Mouse (Mus musculus) stomach, postnatal 0 days (tissue): ENCODE measurements at regions not wholly inside any gene's neighbourhood (a gene's known extent, or its start where the extent isn't known, plus 50 kb on each side); places are given as distances from the start of the nearest gene placed in this dataset.

ENCODE experiments used
- ATAC-seq: fragments of 200-750 bp; cut with Nextera tagmentation; 2 replicates; pipeline ENCODE4 v1.8.0; 2017; ENCODE audit not compliant: low FRiP score, low TSS enrichment
- DNase-seq: peaks from one replicate; pipeline ENCODE4 v3.0.0-alpha.2; 2016; ENCODE audit warnings: low spot score
- H3K27ac ChIP-seq: fragments of 300-500 bp; sonication (generic); replicated peaks from 2 replicates; pipeline ENCODE4 v1.5.1; 2014; ENCODE audit warnings: mild to moderate bottlenecking, control low read depth
- H3K27me3 ChIP-seq: fragments of 300-500 bp; sonication (generic); 2 replicates; pipeline ENCODE4 v1.6.1; 2014; ENCODE audit warnings: low read length; ENCODE audit not compliant: control insufficient read depth, insufficient read depth
- H3K36me3 ChIP-seq: fragments of 300-500 bp; sonication (generic); 2 replicates; pipeline ENCODE4 v1.6.1; 2014; ENCODE audit warnings: low read length, mixed read lengths; ENCODE audit not compliant: control insufficient read depth, insufficient read depth
- H3K4me1 ChIP-seq: fragments of 300-500 bp; sonication (generic); replicated peaks from 2 replicates; pipeline ENCODE4 v1.6.1; 2014; ENCODE audit warnings: antibody characterized with exemption; ENCODE audit not compliant: control insufficient read depth, insufficient read depth
- H3K4me2 ChIP-seq: fragments of 300-500 bp; sonication (generic); replicated peaks from 2 replicates; pipeline ENCODE4 v1.6.1; 2014; ENCODE audit warnings: low read depth, mild to moderate bottlenecking, control low read depth, moderate library complexity
- H3K4me3 ChIP-seq: fragments of 300-500 bp; sonication (generic); 2 replicates; pipeline ENCODE4 v1.5.1; 2014; ENCODE audit warnings: low read depth, low read length, control low read depth
- H3K9ac ChIP-seq: fragments of 300-500 bp; sonication (generic); 2 replicates; pipeline ENCODE4 v1.6.1; 2014; ENCODE audit warnings: mild to moderate bottlenecking, low read length, control low read depth, mixed read lengths
- H3K9me3 ChIP-seq: fragments of 300-500 bp; sonication (generic); 2 replicates; pipeline ENCODE4 v1.6.1; 2016; ENCODE audit warnings: low read length; ENCODE audit not compliant: control insufficient read depth
- CTCF ChIP-seq: IDR thresholded peaks from 2 replicates; pipeline ENCODE4 v1.5.1; 2016; ENCODE audit warnings: antibody characterized with exemption, low read depth, mild to moderate bottlenecking, moderate library complexity
- EP300 ChIP-seq: optimal IDR thresholded peaks from 2 replicates; pipeline ENCODE3; 2016; ENCODE audit warnings: antibody characterized with exemption
- WGBS: fragments of 180-500 bp; shearing (Covaris S2); extraction: QIAGEN DNeasy Blood & Tissue Kit; methylation state at CpG from one replicate; pipeline ENCODE4 v1.1.7; 2014; 5-methylcytosine and 5-hydroxymethylcytosine counted together

DNA sequence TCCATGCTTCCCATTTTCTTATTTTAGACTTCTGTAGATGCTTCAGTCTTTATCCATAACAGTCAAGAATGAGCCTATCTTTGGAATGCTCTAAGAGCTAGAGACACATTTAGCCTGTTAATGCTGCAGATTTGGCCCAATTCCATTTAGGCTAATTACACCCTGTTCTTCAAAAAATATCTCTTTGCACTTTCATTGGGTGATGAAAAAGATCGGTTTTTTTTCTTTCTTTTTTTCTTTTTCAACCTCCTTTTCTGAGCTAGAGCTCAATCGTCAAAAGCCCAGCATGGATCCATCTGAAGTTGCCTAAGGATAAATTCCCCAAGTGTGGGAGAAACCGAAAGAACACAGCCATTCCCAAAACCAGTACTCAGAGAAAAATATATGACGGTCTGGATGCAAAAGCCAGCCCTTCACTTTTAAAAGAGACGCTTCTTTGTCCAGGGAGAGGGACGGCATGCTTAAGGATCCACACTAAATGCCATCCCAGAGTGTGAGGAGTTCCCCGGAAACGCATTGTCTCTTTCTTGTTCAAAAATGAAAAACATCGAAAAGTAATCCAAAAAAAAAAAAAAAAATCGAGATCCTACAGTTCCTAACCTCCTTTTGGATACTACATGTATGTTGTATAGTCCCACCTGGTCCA, 314.3 kb upstream of the Cxadr start:
- H3K9ac ChIP-seq: no peak overlapping the region
- ATAC-seq (no peak), DNase-seq (no peak)
- H3K9me3 ChIP-seq: no peaks in the 10 kb centered on the region
- no peaks in the 10 kb centered on the region for H3K4me1 ChIP-seq
- H3K4me2 ChIP-seq: no peak overlapping the region
- H3K27me3 ChIP-seq: no peaks in the 10 kb centered on the region
- 72% methylated on average over 10 of the region's 10 CpGs for WGBS
- H3K27ac ChIP-seq: no peak overlapping the region
- H3K36me3 ChIP-seq: no peaks in the 10 kb centered on the region
- H3K4me3 ChIP-seq: no peak overlapping the region
- TF ChIP-seq EP300: no peak
- no peak for TF ChIP-seq CTCF

DNA sequence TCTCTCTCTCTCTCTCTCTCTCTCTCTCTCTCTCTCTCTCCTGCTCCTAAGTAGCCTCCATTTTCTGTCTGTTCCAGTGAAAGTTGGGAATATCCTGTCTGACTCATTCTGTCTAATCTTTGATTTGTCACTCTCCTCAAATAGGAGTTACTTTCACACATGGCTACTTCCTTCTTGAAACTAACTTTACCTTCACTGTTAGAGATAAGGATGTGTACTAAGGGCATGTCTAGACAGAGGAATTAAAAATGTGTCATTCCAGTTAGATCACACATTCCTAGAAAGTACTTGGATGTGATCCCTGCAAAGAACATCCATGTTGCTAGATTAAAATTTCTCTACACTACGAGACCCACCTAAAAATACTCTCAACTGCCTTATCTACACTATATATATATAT, 346.9 kb upstream of the Gm11146 start:
- H3K27me3 ChIP-seq: no peaks in the 10 kb centered on the region
- DNase-seq (no peak), ATAC-seq (peak; percentile 96)
- no peaks in the 10 kb centered on the region for H3K36me3 ChIP-seq
- 57% methylated on average over 1 of the region's 1 CpGs for WGBS
- H3K4me1 ChIP-seq: no peaks in the 10 kb centered on the region
- TF ChIP-seq EP300: no peak
- TF ChIP-seq CTCF: no peak
- no peak overlapping the region for H3K27ac ChIP-seq
- no peak overlapping the region for H3K4me3 ChIP-seq
- H3K9ac ChIP-seq: no peak overlapping the region
- no peaks in the 10 kb centered on the region for H3K9me3 ChIP-seq
- no peak overlapping the region for H3K4me2 ChIP-seq

DNA sequence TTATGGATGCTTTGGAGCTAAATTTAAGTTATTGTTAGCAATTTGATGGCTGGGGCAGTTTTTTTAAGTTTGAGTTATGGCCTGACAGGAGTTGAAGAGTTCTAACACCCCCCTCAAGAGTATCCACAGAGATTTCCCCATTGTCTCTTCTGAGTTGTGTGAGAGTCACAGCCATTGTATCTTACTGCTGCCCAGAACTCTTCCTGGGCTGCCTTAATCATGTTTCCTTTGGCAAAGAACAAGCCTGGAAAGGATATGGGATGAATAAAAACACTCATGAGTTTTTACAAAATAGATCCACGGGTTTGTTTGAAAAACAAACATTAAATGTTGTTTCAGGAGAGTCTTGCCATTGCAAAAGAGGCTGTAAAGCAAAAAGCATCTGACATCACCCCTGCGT, 343.5 kb upstream of the Gm11146 start:
- H3K36me3 ChIP-seq: no peaks in the 10 kb centered on the region
- TF ChIP-seq CTCF: no peak
- no peak for TF ChIP-seq EP300
- no peak overlapping the region for H3K4me2 ChIP-seq
- no peaks in the 10 kb centered on the region for H3K27me3 ChIP-seq
- H3K27ac ChIP-seq: no peak overlapping the region
- no peak overlapping the region for H3K9ac ChIP-seq
- no peaks in the 10 kb centered on the region for H3K4me1 ChIP-seq
- no peak for DNase-seq
- no peaks in the 10 kb centered on the region for H3K9me3 ChIP-seq
- H3K4me3 ChIP-seq: no peak overlapping the region
- 40% methylated on average over 2 of the region's 2 CpGs for WGBS
- no peak for ATAC-seq

DNA sequence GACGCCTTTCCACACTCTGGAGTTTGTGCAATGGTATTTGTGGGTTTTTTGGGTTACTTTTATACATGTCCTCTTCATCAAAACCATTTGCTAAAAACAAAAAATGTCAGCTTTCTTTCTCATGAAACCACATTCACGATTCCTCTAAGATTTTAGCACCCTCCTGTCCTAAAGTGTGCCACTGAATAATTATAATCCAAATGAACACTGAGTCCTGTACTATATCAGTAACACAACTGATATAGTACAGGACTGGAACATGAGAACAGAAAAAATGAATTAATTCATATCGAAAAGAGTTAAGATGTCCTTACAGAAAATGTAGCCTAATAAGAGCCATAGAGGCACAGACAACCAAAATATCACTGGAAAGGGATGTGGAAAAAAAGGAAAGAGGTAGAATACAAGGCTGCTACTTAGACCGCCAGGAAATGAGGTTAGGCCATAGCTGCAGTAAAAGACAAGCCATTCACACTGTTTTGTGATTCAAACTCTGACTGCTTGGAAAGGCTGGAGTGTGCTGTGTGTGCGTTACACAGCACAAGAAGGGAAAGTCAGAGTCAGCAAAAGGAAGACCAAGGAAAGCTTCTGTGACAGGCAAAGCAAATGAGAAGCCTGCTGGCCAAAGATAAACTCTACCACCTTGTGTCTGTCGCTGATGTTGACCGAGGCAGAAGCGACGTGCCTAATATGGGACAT, 329.3 kb upstream of the Gm11146 start:
- ATAC-seq (no peak), DNase-seq (no peak)
- H3K4me2 ChIP-seq: no peak overlapping the region
- H3K9ac ChIP-seq: no peak overlapping the region
- no peaks in the 10 kb centered on the region for H3K4me1 ChIP-seq
- no peaks in the 10 kb centered on the region for H3K27me3 ChIP-seq
- WGBS: 73% methylated on average over 9 of the region's 9 CpGs
- TF ChIP-seq CTCF: no peak
- TF ChIP-seq EP300: no peak
- H3K4me3 ChIP-seq: no peak overlapping the region
- no peaks in the 10 kb centered on the region for H3K36me3 ChIP-seq
- no peaks in the 10 kb centered on the region for H3K9me3 ChIP-seq
- H3K27ac ChIP-seq: no peak overlapping the region

DNA sequence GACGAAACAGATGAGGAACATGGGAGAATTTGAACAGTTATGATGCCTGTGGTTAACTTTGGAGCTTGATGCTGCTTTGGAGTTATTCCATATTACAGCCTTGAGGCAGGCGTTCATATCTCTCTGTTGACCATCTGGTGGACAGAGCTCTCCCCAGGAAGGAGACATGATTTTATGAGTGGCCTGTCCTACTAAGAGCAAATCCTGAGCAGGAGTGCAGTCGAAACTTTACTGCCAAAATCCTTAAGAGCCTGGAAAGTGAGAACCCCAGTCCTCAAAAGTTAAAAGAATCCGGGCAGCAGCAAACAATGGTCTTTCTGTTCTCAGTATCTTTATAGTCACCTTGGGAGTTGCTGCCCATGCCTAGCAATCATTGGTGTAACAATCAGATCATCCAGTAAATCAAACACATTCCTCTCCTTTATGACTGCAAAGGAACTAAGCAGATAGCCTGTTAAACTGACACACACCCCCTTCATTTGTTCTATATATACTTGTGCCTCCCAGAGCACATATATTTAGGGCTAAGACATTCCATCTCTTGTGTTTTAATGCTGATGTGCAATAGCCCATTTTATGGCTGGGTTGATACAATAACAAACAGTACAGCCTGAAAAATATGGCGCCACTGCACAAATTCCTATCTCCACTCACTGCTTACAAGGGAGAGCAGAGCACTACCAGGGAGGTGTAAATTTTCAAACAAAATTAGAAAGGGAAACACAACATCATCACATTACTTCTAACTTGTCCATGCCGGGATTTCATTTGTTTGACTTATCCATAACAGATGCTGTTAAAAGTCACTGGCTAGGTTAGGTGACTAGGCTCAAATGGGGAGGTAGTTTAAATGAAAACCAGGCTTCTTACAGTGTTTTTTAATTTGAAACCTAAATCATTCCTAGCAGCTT, 312.5 kb upstream of the Gm11146 start:
- Histone ChIP-seq H3K36me3 (no peaks in the 10 kb centered on the region), H3K4me2 (no peak overlapping the region), H3K27me3 (no peaks in the 10 kb centered on the region), H3K4me1 (no peaks in the 10 kb centered on the region), H3K27ac (no peak overlapping the region), H3K4me3 (no peak overlapping the region), H3K9ac (no peak overlapping the region), H3K9me3 (no peaks in the 10 kb centered on the region)
- 58% methylated on average over 6 of the region's 6 CpGs for WGBS
- TF ChIP-seq CTCF: no peak
- TF ChIP-seq EP300: no peak
- ATAC-seq: no peak
- no peak for DNase-seq

DNA sequence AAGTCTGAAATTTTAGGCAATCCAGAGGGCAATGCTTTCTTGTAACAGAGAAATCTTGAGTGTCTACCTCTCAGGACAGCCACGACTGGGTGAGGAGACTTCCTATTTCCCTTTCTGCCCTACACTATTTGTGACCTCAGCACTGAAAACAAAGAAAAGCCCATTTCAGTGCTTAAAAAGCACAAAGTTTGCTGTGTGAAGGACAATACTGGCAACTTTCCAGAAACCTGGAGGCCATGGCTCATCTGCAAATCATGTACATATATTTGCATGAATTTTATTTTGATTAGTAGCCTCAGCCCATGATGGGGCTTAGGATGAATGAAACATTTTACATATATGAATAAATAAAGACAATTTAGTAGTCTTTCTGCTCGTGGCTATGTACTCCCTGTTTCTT, 292.4 kb upstream of the Gm11146 start:
- H3K9me3 ChIP-seq: no peaks in the 10 kb centered on the region
- no peak overlapping the region for H3K4me3 ChIP-seq
- 51% methylated on average over 2 of the region's 2 CpGs for WGBS
- no peak overlapping the region for H3K9ac ChIP-seq
- no peaks in the 10 kb centered on the region for H3K36me3 ChIP-seq
- DNase-seq: no peak
- no peak for ATAC-seq
- H3K27me3 ChIP-seq: no peaks in the 10 kb centered on the region
- no peak for TF ChIP-seq EP300
- no peak overlapping the region for H3K27ac ChIP-seq
- H3K4me2 ChIP-seq: no peak overlapping the region
- H3K4me1 ChIP-seq: no peaks in the 10 kb centered on the region
